Mouse (Mus musculus) skeletal muscle tissue, adult 2 months (tissue): ENCODE measurements at regions not wholly inside any gene's neighbourhood (a gene's known extent, or its start where the extent isn't known, plus 50 kb on each side); places are given as distances from the start of the nearest gene placed in this dataset.

Experiments used
- DNase-seq: peaks from one replicate; pipeline ENCODE4 v3.0.0-alpha.2; 2012; ENCODE audit warnings: low read depth, low spot score

- peak; percentile 52 for DNase-seq
Observed at GRCm38 (mm10) chr5:131377136-131377535, 68.8 kb upstream of the Galnt17 start.

GRCm38 (mm10) chr5:131371341-131372134, 63.2 kb upstream of the Galnt17 start:
- DNase-seq: peak; percentile 46

GRCm38 (mm10) chr5:131367461-131367860, 59.2 kb upstream of the Galnt17 start:
- DNase-seq: peak; percentile 50

- DNase-seq: no peak
Observed at GRCm38 (mm10) chr5:131359831-131360230, 51.5 kb upstream of the Galnt17 start.
